Mouse (Mus musculus): ENCODE results near the gene Cd8b1. TPM values are rescaled to one million over a fixed set of nuclear protein-coding genes. Genes with fewer than 3 reads are reported as not detected.

The Cd8b1 gene
- total RNA-seq, 2 experiments from 2014 or later, result 1.8 TPM; not detected in 1

GRCm38 (mm10) chr6:71351201-71351600 lies 28.6 kb downstream of the Cd8b1 start:
- no peak for DNase-seq

GRCm38 (mm10) chr6:71352201-71352600 lies 29.6 kb downstream of the Cd8b1 start:
- no peak for DNase-seq

GRCm38 (mm10) chr6:71352866-71353427 lies 30.4 kb downstream of the Cd8b1 start:
- no peak for DNase-seq

- no peak for DNase-seq
Observed at GRCm38 (mm10) chr6:71353722-71354121, 31.1 kb downstream of the Cd8b1 start.

- DNase-seq, result no peak
Observed at GRCm38 (mm10) chr6:71357493-71357892, 34.9 kb downstream of the Cd8b1 start.

- DNase-seq, result no peak
Observed at GRCm38 (mm10) chr6:71360221-71360620, 37.6 kb downstream of the Cd8b1 start.

- no peak for DNase-seq
Observed at GRCm38 (mm10) chr6:71360751-71361150, 38.2 kb downstream of the Cd8b1 start.

GRCm38 (mm10) chr6:71361156-71361670 lies 38.6 kb downstream of the Cd8b1 start:
- no peak for DNase-seq

- no peak for DNase-seq
Observed at GRCm38 (mm10) chr6:71363995-71364394, 41.4 kb downstream of the Cd8b1 start.

- DNase-seq, result no peak
Observed at GRCm38 (mm10) chr6:71369416-71369815, 46.8 kb downstream of the Cd8b1 start.

- no peak for DNase-seq
Observed at GRCm38 (mm10) chr6:71371085-71371605, 48.6 kb downstream of the Cd8b1 start.

- no peak for DNase-seq
Observed at GRCm38 (mm10) chr6:71372041-71372720, 49.6 kb downstream of the Cd8b1 start.

GRCm38 (mm10) chr6:71373249-71373775 lies 50.7 kb downstream of the Cd8b1 start, which contains the start of gene Cd8a:
Gene Cd8a, plus strand, starts transcription at chr6:71373427.
- no peak for DNase-seq

GRCm38 (mm10) chr6:71374311-71374829 lies 51.8 kb downstream of the Cd8b1 start:
- no peak for DNase-seq

GRCm38 (mm10) chr6:71374921-71375320 lies 52.3 kb downstream of the Cd8b1 start:
- no peak for DNase-seq

GRCm38 (mm10) chr6:71376711-71377110 lies 54.1 kb downstream of the Cd8b1 start:
- DNase-seq, result no peak

- DNase-seq, result no peak
Observed at GRCm38 (mm10) chr6:71381654-71382053, 59.1 kb downstream of the Cd8b1 start.

Other genes starting within 250 kb of the Cd8b1 start
- gene Thnsl2, start 178.3 kb upstream of the Cd8b1 start, total RNA-seq (2021), result 1 to 10 TPM; 4.1 to 5.3 TPM
- not detected for gene Fabp1, start 123.0 kb upstream of the Cd8b1 start, total RNA-seq (2021)
- 10 to 100 TPM; 60.6 to 63.9 TPM for gene Krcc1, start 51.1 kb upstream of the Cd8b1 start, total RNA-seq (2021)
- gene Smyd1, start 555 bp upstream of the Cd8b1 start, total RNA-seq (2021), result 100 to 1,000 TPM; 337 to 360 TPM
- gene Cd8a, start 50.6 kb downstream of the Cd8b1 start, total RNA-seq (2021), result 1 to 10 TPM in 1 of 2 experiments, under 1 TPM in 1; 0.20 to 2.6 TPM
- 10 to 100 TPM; 66.8 to 74.7 TPM for gene Rmnd5a, start 117.8 kb downstream of the Cd8b1 start, total RNA-seq (2021)
- 10 to 100 TPM; 24.5 to 25.0 TPM for gene Rnf103, start 171.1 kb downstream of the Cd8b1 start, total RNA-seq (2021)
- 10 to 100 TPM; 52.0 to 56.6 TPM for gene Chmp3, start 221.0 kb downstream of the Cd8b1 start, total RNA-seq (2021)

Measured in heart, adult 18-20 months (tissue).